Mouse (Mus musculus): ENCODE results near the gene Tes. TPM values are rescaled to one million over a fixed set of nuclear protein-coding genes. Genes with fewer than 3 reads are reported as not detected.
A peak's percentile ranks its signal among the peaks of the same experiment; 100 is the strongest.
"Not testable (repeated sequence)": the region's sequence is repeated elsewhere in the genome, so short reads cannot be mapped to it uniquely, and the experiment has no call there.

The Tes gene
- 1 to 10 TPM; 2.7 to 2.8 TPM for total RNA-seq (2021)
- long read RNA-seq, experiment 1, partial matches to known transcripts: 2 of 3 reads
- long read RNA-seq, experiment 1, other reads (novel, unspliced or antisense): 0 of 3 reads
- long read RNA-seq, experiment 2, partial matches to known transcripts: 0 of 1 reads
- long read RNA-seq, experiment 2, other reads (novel, unspliced or antisense): 0 of 1 reads

DNA sequence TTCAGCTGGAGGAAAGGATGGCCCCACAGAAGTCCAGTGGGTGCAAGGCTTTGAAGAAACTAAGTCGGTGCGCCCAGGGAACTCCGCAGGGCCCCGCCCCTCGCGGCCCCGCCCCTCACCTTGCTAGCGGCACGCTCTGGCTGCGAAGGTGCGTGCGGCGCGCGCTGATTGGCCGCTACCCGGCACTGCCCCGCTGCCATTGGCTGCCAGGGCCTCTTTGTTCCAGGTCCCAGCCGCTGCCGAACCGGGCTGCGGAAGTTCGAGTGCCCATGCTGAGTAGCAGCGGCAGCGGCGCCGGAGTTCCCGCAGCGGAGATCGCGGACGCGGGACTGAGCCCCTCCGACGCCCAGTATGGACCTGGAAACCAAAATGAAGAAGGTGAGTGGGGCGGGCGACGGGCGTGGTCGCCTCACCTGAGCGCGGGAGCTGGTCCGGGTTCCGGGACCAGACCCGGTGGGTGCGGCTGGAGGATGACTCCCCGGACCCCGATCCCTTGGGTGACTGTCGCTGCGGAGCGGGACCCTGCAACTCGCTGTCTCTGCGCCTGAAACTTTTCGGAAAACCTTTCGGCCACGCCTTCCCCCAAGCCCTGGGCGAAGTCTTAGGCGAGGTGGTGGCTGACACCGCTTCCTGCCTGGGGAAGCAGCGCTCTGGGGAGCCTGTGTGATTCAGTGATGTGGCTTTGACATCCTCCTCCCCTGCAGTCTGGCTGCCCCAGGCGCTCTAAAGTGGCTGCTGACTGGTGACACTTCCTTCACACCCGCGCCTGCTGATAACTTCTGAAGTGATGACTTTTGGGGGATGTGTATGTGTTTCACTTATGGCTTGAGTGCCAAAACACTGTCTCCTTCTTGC, at the start of gene Tes:
Gene Tes, plus strand, starts transcription at position 214 of the 855 bp plus-strand sequence.
- intact Hi-C loops (cut with DNase I; ENCODE audit: low total_unique reads): no loop called here
- DNase-seq: peak; percentile 53

DNA sequence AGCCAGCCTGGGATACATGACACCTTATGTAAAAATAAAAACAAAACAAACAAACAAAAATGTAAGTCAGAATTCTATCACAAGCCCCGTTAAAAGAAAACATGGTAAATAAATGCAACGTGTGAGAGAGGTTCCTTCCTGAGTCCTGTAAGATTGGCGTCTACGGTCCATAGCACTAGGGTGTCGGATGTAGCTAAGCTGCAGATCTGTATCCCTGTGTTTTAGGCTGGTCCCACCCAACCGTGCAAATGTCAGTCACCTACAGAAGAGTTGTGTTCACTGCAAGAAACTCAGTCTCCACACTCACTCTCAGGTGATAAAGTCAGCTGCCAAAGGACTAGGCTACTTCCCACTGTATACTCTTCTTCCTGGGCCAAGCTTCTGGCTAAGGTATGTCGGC, 39.1 kb upstream of the Tes start:
- intact Hi-C loops (cut with DNase I; ENCODE audit: low total_unique reads): loop anchor here (5.0 kb wide), 1 partner anchor 61 kb away; no protein-coding TSS in a partner anchor
- DNase-seq: no peak

GRCm38 (mm10) chr6:17027572-17027971, 37.4 kb upstream of the Tes start:
- no peak for DNase-seq

GRCm38 (mm10) chr6:17028809-17029208, 36.1 kb upstream of the Tes start:
- DNase-seq: no peak
- intact Hi-C loops (cut with DNase I; ENCODE audit: low total_unique reads): loop anchor here (5.0 kb wide), 1 partner anchor 58 kb away; no protein-coding TSS in a partner anchor

More at GRCm38 (mm10) chr6:17027572-17027971, 37.4 kb upstream of the Tes start:
- intact Hi-C loops (cut with DNase I; ENCODE audit: low total_unique reads): loop anchor here (5.0 kb wide), 1 partner anchor 60 kb away; no protein-coding TSS in a partner anchor

DNA sequence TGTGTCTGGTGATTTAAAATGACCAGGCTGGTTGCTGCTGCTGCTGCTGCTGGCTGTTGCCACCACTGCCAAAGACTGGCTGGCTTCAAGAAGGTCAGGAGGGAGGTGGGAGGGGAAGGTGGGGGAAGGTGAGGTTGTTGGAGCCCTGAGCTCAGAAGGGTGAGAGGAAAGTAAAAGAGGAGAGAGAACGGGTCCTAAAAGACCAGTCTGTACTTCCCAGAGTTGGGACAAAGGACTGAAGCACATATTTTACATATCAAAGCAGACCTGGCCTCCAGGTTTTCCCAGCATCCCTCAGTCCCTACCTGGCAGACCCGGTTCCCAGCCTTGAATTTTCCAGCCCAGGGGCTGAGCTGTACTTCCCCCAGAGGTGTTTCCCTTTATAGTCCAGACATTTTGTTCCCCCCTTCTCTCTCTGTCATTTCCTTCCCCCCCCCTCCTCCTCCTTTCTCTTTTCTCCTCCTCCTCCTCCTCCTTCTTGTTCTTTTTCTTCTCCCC, 32.7 kb upstream of the Tes start:
- no peak for DNase-seq
- intact Hi-C loops (cut with DNase I; ENCODE audit: low total_unique reads): no loop called here

DNA sequence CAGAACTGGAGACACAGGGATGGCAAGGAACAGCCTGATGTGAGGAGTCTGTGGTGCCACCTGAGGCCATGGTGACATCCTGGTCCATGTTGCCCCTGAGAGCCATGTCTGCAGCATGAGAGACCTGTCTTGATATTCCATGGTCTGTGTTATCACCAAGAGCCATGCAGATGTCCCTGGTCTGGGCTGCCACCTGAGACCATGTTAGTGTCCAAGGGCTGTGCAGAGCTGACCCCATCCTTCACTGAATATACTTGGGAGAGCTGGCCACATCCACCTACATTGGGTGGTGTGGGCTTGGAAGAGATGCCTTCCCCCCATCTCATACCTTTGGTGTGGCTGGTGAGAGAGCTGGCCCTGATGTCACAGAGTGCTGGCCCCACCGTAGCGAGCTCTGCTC, 30.9 kb upstream of the Tes start:
- DNase-seq: no peak

GRCm38 (mm10) chr6:17035228-17035627, 29.7 kb upstream of the Tes start:
- intact Hi-C loops (cut with DNase I; ENCODE audit: low total_unique reads): no loop called here
- no peak for DNase-seq

More for the DNA sequence above, 30.9 kb upstream of the Tes start:
- intact Hi-C loops (cut with DNase I; ENCODE audit: low total_unique reads): no loop called here

DNA sequence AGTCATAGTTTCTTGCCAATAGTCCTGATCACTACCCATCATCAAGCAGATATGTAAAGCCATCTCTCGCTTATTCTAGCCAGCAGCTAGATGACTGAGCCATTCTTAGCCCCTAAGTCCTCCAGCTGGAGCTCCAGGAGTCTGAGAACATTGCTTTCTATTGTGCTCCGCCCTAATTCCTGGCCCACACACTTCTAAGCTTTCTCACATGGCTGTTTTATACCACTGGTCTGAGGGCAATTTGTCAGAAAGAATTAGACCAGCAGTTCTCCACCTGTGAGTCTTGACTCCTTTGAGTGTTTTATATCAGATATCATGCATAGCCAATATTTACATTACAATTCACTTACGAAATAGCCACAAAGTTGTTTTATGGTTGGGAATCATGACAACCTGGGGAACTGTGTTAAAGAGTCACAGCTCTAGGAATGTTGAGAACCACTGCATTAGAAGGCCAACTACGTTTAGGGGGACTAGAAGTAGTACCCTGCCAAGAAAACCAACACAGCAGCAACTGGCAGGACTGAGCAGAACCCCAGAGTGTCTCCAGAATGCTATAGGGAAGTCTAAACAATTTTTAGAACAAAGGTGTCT, 13.4 kb upstream of the Tes start:
- intact Hi-C loops (cut with DNase I; ENCODE audit: low total_unique reads): no loop called here
- DNase-seq: no peak

- intact Hi-C loops (cut with DNase I; ENCODE audit: low total_unique reads): no loop called here
- DNase-seq: no peak
Observed at GRCm38 (mm10) chr6:17053028-17053660, 11.8 kb upstream of the Tes start.

DNA sequence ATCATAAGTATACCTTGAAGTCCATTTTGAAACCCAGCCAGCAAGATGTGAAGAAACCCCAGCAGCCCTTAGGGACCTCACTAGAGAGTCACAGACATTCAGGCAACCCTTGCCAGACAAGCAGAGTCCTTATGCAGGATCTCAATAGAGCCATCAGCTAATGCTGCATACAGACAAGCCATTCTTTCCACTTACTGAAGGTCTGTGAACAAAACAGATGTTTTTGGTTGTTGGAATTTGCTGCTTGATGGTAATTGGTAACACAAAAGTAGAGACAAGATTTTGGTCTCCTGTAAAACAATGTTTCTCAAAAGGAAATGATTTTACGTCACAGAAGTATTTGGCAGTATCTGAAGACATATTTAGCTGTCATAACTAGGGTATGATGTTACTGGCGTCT, 10.2 kb upstream of the Tes start:
- intact Hi-C loops (cut with DNase I; ENCODE audit: low total_unique reads): no loop called here
- DNase-seq: no peak

- no peak for DNase-seq
- intact Hi-C loops (cut with DNase I; ENCODE audit: low total_unique reads): no loop called here
Observed at GRCm38 (mm10) chr6:17055659-17056058, 9.3 kb upstream of the Tes start.

DNA sequence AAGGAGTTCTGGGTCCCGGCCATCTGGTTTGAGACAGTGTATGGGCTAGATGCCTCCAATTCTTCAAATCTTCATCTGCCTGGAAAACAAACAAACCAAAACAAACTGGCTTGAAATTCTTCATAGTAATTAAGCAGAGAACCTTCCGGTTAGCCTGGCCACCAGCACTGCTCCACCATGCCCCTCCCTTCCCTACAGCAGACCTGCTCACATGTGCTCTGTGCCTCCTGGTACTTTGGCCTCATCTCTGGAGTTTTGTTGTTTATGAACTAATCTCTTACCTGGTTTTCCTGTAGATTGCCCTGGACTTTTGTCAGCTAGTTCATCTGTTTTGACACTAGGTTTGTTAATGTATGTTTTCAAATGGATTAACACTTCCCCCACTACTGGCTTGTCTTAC, 5.4 kb upstream of the Tes start:
- DNase-seq: no peak
- intact Hi-C loops (cut with DNase I; ENCODE audit: low total_unique reads): no loop called here

DNA sequence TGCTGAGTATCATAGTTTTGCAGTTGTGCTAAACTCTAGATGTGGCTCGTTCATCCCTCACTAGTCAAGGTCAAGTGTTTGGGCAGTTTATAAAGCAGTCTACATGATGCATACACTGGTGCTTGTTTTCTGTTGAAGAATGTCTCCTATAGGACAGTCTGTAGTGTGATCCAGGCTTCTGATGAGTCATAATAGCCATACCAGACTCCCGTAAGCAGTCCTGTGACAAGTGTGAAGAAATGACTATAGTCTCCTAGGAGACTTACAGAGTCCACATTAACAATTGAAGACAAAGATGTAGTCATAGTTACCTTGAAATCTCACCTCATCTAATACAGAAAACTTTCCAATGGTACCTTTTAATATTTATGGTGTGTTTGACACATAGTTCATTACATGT, 4.8 kb upstream of the Tes start:
- intact Hi-C loops (cut with DNase I; ENCODE audit: low total_unique reads): no loop called here

GRCm38 (mm10) chr6:17061826-17062225, 3.1 kb upstream of the Tes start:
- DNase-seq; intact Hi-C loops (cut with DNase I; ENCODE audit: low total_unique reads): not testable (repeated sequence)

More for the DNA sequence above, 4.8 kb upstream of the Tes start:
- no peak for DNase-seq

DNA sequence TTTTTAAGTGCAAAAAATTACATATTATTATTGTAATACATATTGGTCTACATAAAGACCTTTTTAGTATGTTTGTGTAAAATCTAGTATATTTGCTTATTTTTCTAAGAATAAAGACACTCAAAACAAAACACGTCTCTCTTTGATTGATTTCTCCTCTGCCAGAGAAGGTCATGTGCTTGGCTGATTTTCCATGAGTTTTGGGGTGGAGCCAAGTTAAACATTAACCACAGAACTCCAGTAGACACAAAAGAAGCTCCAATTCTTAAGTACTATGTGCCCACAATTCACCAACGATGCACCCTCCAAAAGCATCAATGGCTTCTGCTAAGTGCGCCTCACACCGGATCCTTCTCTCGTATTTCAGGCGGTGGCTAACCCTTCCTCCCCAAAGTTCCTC, 2.6 kb upstream of the Tes start:
- intact Hi-C loops (cut with DNase I; ENCODE audit: low total_unique reads): no loop called here
- no peak for DNase-seq

DNA sequence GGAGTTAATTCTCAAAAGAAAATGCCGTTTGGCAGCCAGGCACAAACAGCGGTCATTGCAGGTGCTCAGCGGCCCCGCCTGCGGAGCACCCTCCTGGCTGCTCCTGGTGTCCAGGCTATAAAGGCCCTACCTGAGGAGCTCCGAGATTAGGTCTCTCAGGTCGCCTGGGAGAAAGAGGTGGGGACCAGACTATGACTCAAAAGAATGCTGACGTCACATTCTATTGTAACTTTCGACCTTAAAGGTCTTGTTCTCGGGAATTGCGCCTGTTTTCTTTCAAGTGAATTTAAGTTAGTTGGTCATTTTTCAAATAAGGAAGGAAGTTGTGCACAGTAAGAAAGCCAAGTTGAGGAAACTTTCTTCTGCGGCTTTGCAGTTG, 831 bp downstream of the Tes start:
- intact Hi-C loops (cut with DNase I; ENCODE audit: low total_unique reads): no loop called here
- no peak for DNase-seq

- no peak for DNase-seq
- intact Hi-C loops (cut with DNase I; ENCODE audit: low total_unique reads): no loop called here
Observed at GRCm38 (mm10) chr6:17066211-17066940, 1.4 kb downstream of the Tes start.

- intact Hi-C loops (cut with DNase I; ENCODE audit: low total_unique reads): no loop called here
- no peak for DNase-seq
Observed at GRCm38 (mm10) chr6:17071899-17072298, 7.0 kb downstream of the Tes start.

- intact Hi-C loops (cut with DNase I; ENCODE audit: low total_unique reads): no loop called here
- no peak for DNase-seq
Observed at GRCm38 (mm10) chr6:17072338-17072737, 7.4 kb downstream of the Tes start.

Data from gastrocnemius, postnatal 14 days (tissue).